Mouse (Mus musculus): ENCODE measurements around the gene Adamts3. TPM values are rescaled to one million over a fixed set of nuclear protein-coding genes. Genes with fewer than 3 reads are reported as not detected.

Adamts3 gene
- total and polyA plus RNA-seq, 3 experiments = 0.05 TPM; not detected in 2

- ATAC-seq (ENCODE audit: extremely low read depth, insufficient number of reproducible peaks, low FRiP score, poor library complexity, severe bottlenecking) = no peak
- no peak for DNase-seq (ENCODE audit: low spot score)
- Histone ChIP-seq H3K36me3 (replicated peaks) (no peaks in the 10 kb centered on the region), H3K27me3 (ENCODE audit: insufficient read depth, low read length) (no peaks in the 10 kb centered on the region), H3K9me3 (replicated peaks) (peaks cover 10% of the 10 kb centered on the region), H3K4me1 (ENCODE audit: insufficient read depth, low read depth, low read length) (no peaks in the 10 kb centered on the region), H3K4me3 (ENCODE audit: low read depth, low read length) (no peak overlapping the region)
- no peak for TF ChIP-seq POLR2AphosphoS5 (IDR thresholded peaks at IDR 0.05; ENCODE audit: insufficient replicate concordance, low read depth, low read length)
- TF ChIP-seq TAL1 (conservative IDR thresholded peaks at IDR 0.05; ENCODE audit: low read depth, low read length) = no peak
- TF ChIP-seq GATA2 (IDR thresholded peaks at IDR 0.05; ENCODE audit: borderline replicate concordance, low read depth, low read length) = no peak
- TF ChIP-seq GATA1 (IDR thresholded peaks at IDR 0.05; ENCODE audit: borderline replicate concordance, low read length) = no peak
- no peak for TF ChIP-seq CTCF (IDR thresholded peaks at IDR 0.05; ENCODE audit: low read depth, low read length)
These were observed 134.8 kb downstream of the Adamts3 start for GRCm38 (mm10) chr5:89748185-89748884.

- DNase-seq (ENCODE audit: low spot score) = no peak
These were observed 135.9 kb downstream of the Adamts3 start for GRCm38 (mm10) chr5:89747149-89747659.

GRCm38 (mm10) chr5:89745112-89745511 is 138.0 kb downstream of the Adamts3 start:
- DNase-seq (ENCODE audit: low spot score) (no peak), ATAC-seq (ENCODE audit: extremely low read depth, insufficient number of reproducible peaks, low FRiP score, poor library complexity, severe bottlenecking) (no peak)
- Histone ChIP-seq H3K36me3 (replicated peaks) (no peaks in the 10 kb centered on the region), H3K4me3 (ENCODE audit: low read depth, low read length) (no peak overlapping the region), H3K4me1 (ENCODE audit: insufficient read depth, low read depth, low read length) (no peaks in the 10 kb centered on the region), H3K9me3 (replicated peaks) (peaks cover 8% of the 10 kb centered on the region), H3K27me3 (ENCODE audit: insufficient read depth, low read length) (no peaks in the 10 kb centered on the region)
- TF ChIP-seq TAL1 (conservative IDR thresholded peaks at IDR 0.05; ENCODE audit: low read depth, low read length) = no peak
- TF ChIP-seq POLR2AphosphoS5 (IDR thresholded peaks at IDR 0.05; ENCODE audit: insufficient replicate concordance, low read depth, low read length) = no peak
- no peak for TF ChIP-seq CTCF (IDR thresholded peaks at IDR 0.05; ENCODE audit: low read depth, low read length)
- TF ChIP-seq GATA2 (IDR thresholded peaks at IDR 0.05; ENCODE audit: borderline replicate concordance, low read depth, low read length) = no peak
- TF ChIP-seq GATA1 (IDR thresholded peaks at IDR 0.05; ENCODE audit: borderline replicate concordance, low read length) = no peak

More at GRCm38 (mm10) chr5:89747149-89747659, 135.9 kb downstream of the Adamts3 start:
- no peak for ATAC-seq (ENCODE audit: extremely low read depth, insufficient number of reproducible peaks, low FRiP score, poor library complexity, severe bottlenecking)
- Histone ChIP-seq H3K4me1 (ENCODE audit: insufficient read depth, low read depth, low read length) (no peaks in the 10 kb centered on the region), H3K36me3 (replicated peaks) (no peaks in the 10 kb centered on the region), H3K4me3 (ENCODE audit: low read depth, low read length) (no peak overlapping the region), H3K27me3 (ENCODE audit: insufficient read depth, low read length) (no peaks in the 10 kb centered on the region), H3K9me3 (replicated peaks) (peaks cover 8% of the 10 kb centered on the region)
- TF ChIP-seq CTCF (IDR thresholded peaks at IDR 0.05; ENCODE audit: low read depth, low read length) = no peak
- TF ChIP-seq GATA1 (IDR thresholded peaks at IDR 0.05; ENCODE audit: borderline replicate concordance, low read length) = no peak

GRCm38 (mm10) chr5:89734759-89735158 is 148.4 kb downstream of the Adamts3 start:
- Histone ChIP-seq H3K9me3 (replicated peaks) (peaks cover 3% of the 10 kb centered on the region), H3K4me3 (ENCODE audit: low read depth, low read length) (no peak overlapping the region), H3K4me1 (ENCODE audit: insufficient read depth, low read depth, low read length) (no peaks in the 10 kb centered on the region), H3K36me3 (replicated peaks) (no peaks in the 10 kb centered on the region), H3K27me3 (ENCODE audit: insufficient read depth, low read length) (no peaks in the 10 kb centered on the region)
- DNase-seq (ENCODE audit: low spot score) (no peak), ATAC-seq (ENCODE audit: extremely low read depth, insufficient number of reproducible peaks, low FRiP score, poor library complexity, severe bottlenecking) (no peak)
- no peak for TF ChIP-seq CTCF (IDR thresholded peaks at IDR 0.05; ENCODE audit: low read depth, low read length)
- no peak for TF ChIP-seq GATA1 (IDR thresholded peaks at IDR 0.05; ENCODE audit: borderline replicate concordance, low read length)
- no peak for TF ChIP-seq GATA2 (IDR thresholded peaks at IDR 0.05; ENCODE audit: borderline replicate concordance, low read depth, low read length)

- no peak for ATAC-seq (ENCODE audit: extremely low read depth, insufficient number of reproducible peaks, low FRiP score, poor library complexity, severe bottlenecking)
- DNase-seq (ENCODE audit: low spot score) = no peak
- H3K36me3 ChIP-seq (replicated peaks) = no peaks in the 10 kb centered on the region
- H3K4me1 ChIP-seq (ENCODE audit: insufficient read depth, low read depth, low read length) = no peaks in the 10 kb centered on the region
- TF ChIP-seq GATA2 (IDR thresholded peaks at IDR 0.05; ENCODE audit: borderline replicate concordance, low read depth, low read length) = no peak
- no peak for TF ChIP-seq TAL1 (conservative IDR thresholded peaks at IDR 0.05; ENCODE audit: low read depth, low read length)
- no peak for TF ChIP-seq GATA1 (IDR thresholded peaks at IDR 0.05; ENCODE audit: borderline replicate concordance, low read length)
- TF ChIP-seq POLR2AphosphoS5 (IDR thresholded peaks at IDR 0.05; ENCODE audit: insufficient replicate concordance, low read depth, low read length) = no peak
- TF ChIP-seq CTCF (IDR thresholded peaks at IDR 0.05; ENCODE audit: low read depth, low read length) = no peak
- H3K9me3 ChIP-seq (replicated peaks) = peaks cover 3% of the 10 kb centered on the region
- no peak overlapping the region for H3K4me3 ChIP-seq (ENCODE audit: low read depth, low read length)
- no peaks in the 10 kb centered on the region for H3K27me3 ChIP-seq (ENCODE audit: insufficient read depth, low read length)
These were observed 152.7 kb downstream of the Adamts3 start for GRCm38 (mm10) chr5:89730411-89730810.

GRCm38 (mm10) chr5:89728117-89728516 is 155.0 kb downstream of the Adamts3 start:
- no peak for DNase-seq (ENCODE audit: low spot score)

More at GRCm38 (mm10) chr5:89728117-89728516, 155.0 kb downstream of the Adamts3 start:
- no peak for ATAC-seq (ENCODE audit: extremely low read depth, insufficient number of reproducible peaks, low FRiP score, poor library complexity, severe bottlenecking)
- no peak for TF ChIP-seq GATA2 (IDR thresholded peaks at IDR 0.05; ENCODE audit: borderline replicate concordance, low read depth, low read length)
- no peak for TF ChIP-seq TAL1 (conservative IDR thresholded peaks at IDR 0.05; ENCODE audit: low read depth, low read length)
- no peak for TF ChIP-seq POLR2AphosphoS5 (IDR thresholded peaks at IDR 0.05; ENCODE audit: insufficient replicate concordance, low read depth, low read length)
- TF ChIP-seq GATA1 (IDR thresholded peaks at IDR 0.05; ENCODE audit: borderline replicate concordance, low read length) = no peak
- no peak for TF ChIP-seq CTCF (IDR thresholded peaks at IDR 0.05; ENCODE audit: low read depth, low read length)
- Histone ChIP-seq H3K9me3 (replicated peaks) (no peaks in the 10 kb centered on the region; the same call in none of the 2 replicates), H3K4me1 (ENCODE audit: insufficient read depth, low read depth, low read length) (no peaks in the 10 kb centered on the region), H3K36me3 (replicated peaks) (no peaks in the 10 kb centered on the region), H3K4me3 (ENCODE audit: low read depth, low read length) (no peak overlapping the region), H3K27me3 (ENCODE audit: insufficient read depth, low read length) (no peaks in the 10 kb centered on the region)
